Mouse (Mus musculus) liver, adult 2 months (tissue): Measurements from ENCODE around the gene Mcpt2.

Experiments used
- CTCF ChIP-seq: fragments of 200-500 bp; IDR thresholded peaks from 2 replicates; pipeline ENCODE4 v1.5.1; 2011; ENCODE audit warnings: low read depth, low read length, control low read depth
- POLR2A ChIP-seq: fragments of 200-500 bp; IDR thresholded peaks from 2 replicates; pipeline ENCODE4 v1.6.1; 2011; ENCODE audit warnings: low read length, control low read depth; ENCODE audit not compliant: insufficient read depth; ENCODE audit errors: extremely low read depth

- TF ChIP-seq CTCF (no peak), POLR2A (no peak)
Measured at GRCm38 (mm10) chr14:56055408-56055807, 13.6 kb downstream of the Mcpt2 start.
